Mouse (Mus musculus) megakaryocyte, embryonic 14.5 days (primary cell): ENCODE results near the gene Cyp2d11.

Experiments used
- FLI1 ChIP-seq: IDR thresholded peaks from 2 replicates; pipeline ENCODE4 v1.6.1; 2012; ENCODE audit warnings: low read length, inconsistent platforms, mixed read lengths
- GATA1 ChIP-seq: IDR thresholded peaks from 3 replicates; pipeline ENCODE4 v1.6.1; 2012; ENCODE audit warnings: mixed read lengths, low read length, inconsistent platforms, borderline replicate concordance

DNA sequence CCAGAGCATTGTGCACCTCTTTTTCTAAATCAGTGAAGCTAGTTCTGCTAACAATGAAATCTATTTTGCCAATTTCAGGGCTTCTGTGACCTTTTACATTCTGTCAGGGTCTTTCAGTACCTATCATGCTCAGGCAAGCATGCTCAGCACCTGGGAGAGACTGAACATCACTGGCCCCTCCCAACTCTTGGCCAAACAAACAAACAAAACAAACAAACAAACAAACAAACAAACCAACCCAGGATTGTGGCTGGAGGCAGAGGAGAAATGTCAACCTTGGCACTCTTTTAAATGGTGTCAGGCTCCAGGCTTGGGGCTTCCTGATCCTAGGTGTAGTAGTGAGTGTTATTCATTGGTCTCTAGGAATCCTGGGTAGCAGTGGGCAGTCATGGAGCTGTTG is 39.3 kb upstream of the Cyp2d11 start, which contains the start of gene Cyp2d9:
- TF ChIP-seq GATA1 (no peak), FLI1 (no peak)
